29 mouse cellular contexts compared by ENCODE assay signal in the genomic region with DNA sequence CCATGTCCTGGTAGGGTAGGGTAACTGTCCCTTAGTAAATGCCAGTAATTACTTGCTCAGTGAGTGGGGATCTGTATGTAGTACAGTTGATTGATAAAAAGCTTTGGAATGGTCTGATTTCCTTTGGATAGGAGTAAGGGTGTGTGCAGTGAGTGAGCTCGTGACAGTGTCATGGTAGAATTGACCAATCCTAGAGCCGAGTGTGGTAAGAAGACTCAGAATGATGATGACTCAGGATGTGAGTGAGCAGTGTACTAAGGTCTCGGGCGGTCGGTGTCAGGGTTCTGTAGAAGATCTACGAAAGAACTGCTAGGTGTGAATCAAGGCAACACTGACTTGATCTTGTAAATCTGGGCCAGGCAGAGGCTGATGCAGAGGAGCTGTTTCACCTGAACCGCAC. TPM values are rescaled to one million over a fixed set of nuclear protein-coding genes. Genes with fewer than 3 reads are reported as not detected.
DNase-seq lines count a peak whose midpoint lies in the region; TF ChIP-seq lines count a peak whose summit lies in the region.
"Had no signal": no experiment of that assay in that cellular context is flagged by ENCODE, and none has a peak within 500 bp of the region (broad histone marks: within the 10 kb centered on the region; RNA-seq: fewer than 3 reads in every experiment).

No protein-coding gene starts in this region.

- no peaks in the 10 kb centered on the region; the same call in 1 of the 2 replicates for H3K4me1 ChIP-seq in bone marrow, adult 2 months (ENCODE audit: control insufficient read depth, insufficient read depth, low read length)
- no peaks in the 10 kb centered on the region for H3K4me1 ChIP-seq in limb, embryonic 10.5 days
- H3K4me1 ChIP-seq: embryonic facial prominence, embryonic 10.5 days; forebrain, embryonic 10.5 days; heart, embryonic 13.5 days had no signal

- no peaks in the 10 kb centered on the region for H3K27me3 ChIP-seq in limb, embryonic 10.5 days (ENCODE audit: low read depth, poor library complexity, severe bottlenecking)
- H3K27me3 ChIP-seq: heart, embryonic 13.5 days; Patski had no signal

- DNase-seq in adrenal gland, postnatal 36 days: peak; percentile 29 to 36
- no peak for DNase-seq in adrenal gland, postnatal 10 days
- DNase-seq in 3T3-L1 (ENCODE audit: low read depth, low spot score): peak; percentile 60
- no peak for DNase-seq in limb, embryonic 10.5 days (ENCODE audit: low spot score)
- DNase-seq in embryo, embryonic 9.5 days (ENCODE audit: extremely low spot score): no peak
- DNase-seq: cerebellum, adult 18-20 months; cerebellum, adult 9-11 months; cerebellum, postnatal 36 days; gastrocnemius, postnatal 10 days; heart, postnatal 36 days; kidney, adult 8-10 months had no signal

- peak overlapping the region; percentile 9; the same call in 1 of the 2 replicates for H3K27ac ChIP-seq in bone marrow, adult 2 months (ENCODE audit: control insufficient read depth, insufficient read depth, low read depth, low read length, poor library complexity)
- no peak overlapping the region for H3K27ac ChIP-seq in limb, embryonic 10.5 days
- H3K27ac ChIP-seq: embryonic facial prominence, embryonic 10.5 days; forebrain, embryonic 10.5 days; heart, embryonic 13.5 days had no signal

- no peak for TF ChIP-seq CTCF in bone marrow, adult 2 months (IDR thresholded peaks at IDR 0.05; ENCODE audit: control insufficient read depth, insufficient read depth, low read length)

- H3K4me3 ChIP-seq in bone marrow, adult 2 months (replicated peaks; ENCODE audit: control insufficient read depth, low read depth, low read length): no peak overlapping the region
- no peak overlapping the region for H3K4me3 ChIP-seq in limb, embryonic 10.5 days
- H3K4me3 ChIP-seq: embryonic facial prominence, embryonic 10.5 days; erythroblast, embryonic 14.5 days; forebrain, embryonic 10.5 days; heart, embryonic 13.5 days had no signal

- TF ChIP-seq POLR2A in bone marrow, adult 2 months (IDR thresholded peaks at IDR 0.05; ENCODE audit: borderline replicate concordance, control insufficient read depth, low read depth, low read length): no peak

- WGBS in bone marrow, adult 2 months: 81% methylated on average over 7 of the region's 7 CpGs
- WGBS in limb, embryonic 10.5 days: 97% methylated on average over 7 of the region's 7 CpGs

- H3K36me3 ChIP-seq in limb, embryonic 10.5 days: peaks cover 100% of the 10 kb centered on the region

- no peaks in the 10 kb centered on the region for H3K9me3 ChIP-seq in limb, embryonic 10.5 days (replicated peaks)
- H3K9me3 ChIP-seq: embryonic facial prominence, embryonic 10.5 days; forebrain, embryonic 10.5 days; heart, embryonic 13.5 days had no signal

RNA-seq across cellular contexts. Expression of gene Atf1, which starts 18.3 kb away (rescaled TPM):
- 10 to 100 TPM; 49.1 to 75.3 TPM for total RNA-seq in adrenal gland, postnatal 36 days (2021)
- 10 to 100 TPM; 49.6 to 56.3 TPM for total RNA-seq in adrenal gland, postnatal 10 days (2021)
- polyA plus RNA-seq in bone marrow, adult 2 months (2011; ENCODE audit: insufficient read depth, insufficient read length, low replicate concordance, missing spikeins): 36.5 and 58.0 TPM in 2 replicates
- polyA plus RNA-seq in limb, embryonic 10.5 days (2016; fragmentation: Nextera tagmentation; extraction: Ambion mirVana): 42.5 and 43.0 TPM in 2 replicates

RNA-seq across cellular contexts. Expression of gene Tmprss12, which starts 34.7 kb away (rescaled TPM):
- total RNA-seq in adrenal gland, postnatal 36 days (2021): not detected
- not detected for total RNA-seq in adrenal gland, postnatal 10 days (2021)
- not detected in 2 replicates for polyA plus RNA-seq in bone marrow, adult 2 months (2011; ENCODE audit: insufficient read depth, insufficient read length, low replicate concordance, missing spikeins)
- not detected in 2 replicates for polyA plus RNA-seq in limb, embryonic 10.5 days (2016; fragmentation: Nextera tagmentation; extraction: Ambion mirVana)
- total RNA-seq: adrenal gland, postnatal 4 days; gastrocnemius, postnatal 10 days; heart, adult 8-10 months; heart, postnatal 36 days; MEL had no signal
- polyA plus RNA-seq: C2C12; embryonic facial prominence, embryonic 10.5 days; embryonic facial prominence, embryonic 14.5 days; erythroblast, embryonic 14.5 days; forebrain, embryonic 10.5 days; forebrain, embryonic 14.5 days; gonadal fat pad, adult 2 months; heart, embryonic 13.5 days; heart, postnatal 0 days; hindbrain, embryonic 11.5 days; hindbrain, embryonic 16.5 days; inflammation-experienced regulatory T-cells, adult 6 months; intestine, postnatal 0 days; Patski had no signal

RNA-seq across cellular contexts. Expression of gene Mettl7a1, which starts 58.0 kb away (rescaled TPM):
- 100 to 1,000 TPM in 1 of 2 experiments, 10 to 100 TPM in 1; 85.2 to 126 TPM for total RNA-seq in adrenal gland, postnatal 36 days (2021)
- 10 to 100 TPM; 67.7 to 72.2 TPM for total RNA-seq in adrenal gland, postnatal 10 days (2021)
- 29.4 and 34.3 TPM in 2 replicates for polyA plus RNA-seq in bone marrow, adult 2 months (2011; ENCODE audit: insufficient read depth, insufficient read length, low replicate concordance, missing spikeins)
- 2.2 and 2.7 TPM in 2 replicates for polyA plus RNA-seq in limb, embryonic 10.5 days (2016; fragmentation: Nextera tagmentation; extraction: Ambion mirVana)

Comparison
In these comparisons a context has a peak if more than half of its experiments do, and no peak if none do; other contexts are left out.
1. DNase-seq: peak in adrenal gland, postnatal 36 days (2 of 2) and 3T3-L1 (single experiment); none in adrenal gland, postnatal 10 days (single experiment), limb, embryonic 10.5 days (single experiment) and embryo, embryonic 9.5 days (single experiment).